Mouse (Mus musculus) kidney, embryonic 16.5 days (tissue): ENCODE measurements around the gene Mrtfb. TPM values are rescaled to one million over a fixed set of nuclear protein-coding genes. Genes with fewer than 3 reads are reported as not detected.

Source experiments
- ATAC-seq: fragments of 200-750 bp; cut with Nextera tagmentation; 2 replicates; pipeline ENCODE4 v1.8.0; 2017; ENCODE audit warnings: moderate TSS enrichment; ENCODE audit not compliant: low FRiP score, low TSS enrichment
- H3K27ac ChIP-seq: fragments of 300-500 bp; sonication (generic); 2 replicates; pipeline ENCODE4 v1.5.1; 2014; ENCODE audit warnings: low read length
- H3K27me3 ChIP-seq: fragments of 300-500 bp; sonication (generic); 2 replicates; pipeline ENCODE4 v1.6.1; 2014; ENCODE audit warnings: low read length, control low read depth, mixed read lengths; ENCODE audit not compliant: insufficient read depth
- H3K36me3 ChIP-seq: fragments of 300-500 bp; sonication (generic); 2 replicates; pipeline ENCODE4 v1.6.1; 2014; ENCODE audit warnings: low read length, control low read depth, mixed read lengths; ENCODE audit not compliant: insufficient read depth
- H3K4me1 ChIP-seq: fragments of 300-500 bp; sonication (generic); 2 replicates; pipeline ENCODE4 v1.6.1; 2014; ENCODE audit warnings: low read length, control low read depth, mixed read lengths; ENCODE audit not compliant: insufficient read depth
- H3K4me2 ChIP-seq: fragments of 300-500 bp; sonication (generic); replicated peaks from 2 replicates; pipeline ENCODE4 v1.6.1; 2014; ENCODE audit warnings: low read depth, low read length
- H3K4me3 ChIP-seq: fragments of 300-500 bp; sonication (generic); 2 replicates; pipeline ENCODE4 v1.5.1; 2014; ENCODE audit warnings: mild to moderate bottlenecking, low read length
- H3K9ac ChIP-seq: fragments of 300-500 bp; sonication (generic); replicated peaks from 2 replicates; pipeline ENCODE4 v1.6.1; 2014; ENCODE audit warnings: low read length
- H3K9me3 ChIP-seq: fragments of 300-500 bp; sonication (generic); 2 replicates; pipeline ENCODE4 v1.6.1; 2016; ENCODE audit warnings: low read length, control low read depth
- WGBS: fragments of 180-500 bp; shearing (Covaris S2); extraction: QIAGEN DNeasy Blood & Tissue Kit; methylation state at CpG from one replicate; pipeline ENCODE4 v1.1.7; 2014; 5-methylcytosine and 5-hydroxymethylcytosine counted together
- polyA plus RNA-seq: library from polyadenylated mRNA; unstranded; fragments of >200 nt; fragmentation: Nextera tagmentation; extraction: Ambion mirVana; gene quantifications from 2 replicates; pipeline ENCODE4 v1.2.1, GENCODE M21; 2015

The Mrtfb gene
- 18.8 and 23.1 TPM in 2 replicates for polyA plus RNA-seq

- Histone ChIP-seq H3K27ac (peak within 1 kb of the TSS; percentile 92), H3K9me3 (no peaks in the 10 kb centered on the region), H3K4me1 (peaks cover 15% of the 10 kb centered on the region), H3K9ac (peak within 1 kb of the TSS; percentile 95), H3K27me3 (no peaks in the 10 kb centered on the region), H3K36me3 (no peaks in the 10 kb centered on the region), H3K4me2 (peak within 1 kb of the TSS; percentile 85), H3K4me3 (peak within 1 kb of the TSS; percentile 75)
- peak; percentile 92 for ATAC-seq
- 1% methylated on average over 43 of the region's 56 CpGs for WGBS
Measured at GRCm38 (mm10) chr16:13255855-13256635, at the start of gene Mrtfb. Gene Mrtfb, plus strand, starts transcription at chr16:13256481.

- no peak overlapping the region for H3K4me3 ChIP-seq
- H3K36me3 ChIP-seq, result no peaks in the 10 kb centered on the region
- no peak overlapping the region for H3K27ac ChIP-seq
- no peaks in the 10 kb centered on the region for H3K27me3 ChIP-seq
- no peak overlapping the region for H3K4me2 ChIP-seq
- 17% methylated on average over 5 of the region's 5 CpGs for WGBS
- no peaks in the 10 kb centered on the region for H3K9me3 ChIP-seq
- H3K9ac ChIP-seq, result no peak overlapping the region
- H3K4me1 ChIP-seq, result peaks cover 14% of the 10 kb centered on the region
- no peak for ATAC-seq
Measured at GRCm38 (mm10) chr16:13207649-13208048, 48.6 kb upstream of the Mrtfb start.

- ATAC-seq, result no peak
- WGBS, result 25% methylated on average over 3 of the region's 3 CpGs
- Histone ChIP-seq H3K4me1 (peaks cover 14% of the 10 kb centered on the region), H3K4me2 (no peak overlapping the region), H3K27me3 (no peaks in the 10 kb centered on the region), H3K27ac (no peak overlapping the region), H3K9me3 (no peaks in the 10 kb centered on the region), H3K36me3 (no peaks in the 10 kb centered on the region), H3K9ac (no peak overlapping the region), H3K4me3 (no peak overlapping the region)
Measured at GRCm38 (mm10) chr16:13208087-13208486, 48.2 kb upstream of the Mrtfb start.

GRCm38 (mm10) chr16:13212781-13213180 lies 43.5 kb upstream of the Mrtfb start:
- Histone ChIP-seq H3K27me3 (no peaks in the 10 kb centered on the region), H3K4me1 (no peaks in the 10 kb centered on the region), H3K4me3 (no peak overlapping the region), H3K4me2 (no peak overlapping the region), H3K9ac (no peak overlapping the region), H3K9me3 (no peaks in the 10 kb centered on the region), H3K36me3 (no peaks in the 10 kb centered on the region), H3K27ac (no peak overlapping the region)
- ATAC-seq, result no peak
- 53% methylated on average over 4 of the region's 4 CpGs for WGBS

- Histone ChIP-seq H3K4me3 (no peak overlapping the region), H3K36me3 (no peaks in the 10 kb centered on the region), H3K4me2 (no peak overlapping the region), H3K27ac (no peak overlapping the region), H3K27me3 (no peaks in the 10 kb centered on the region), H3K9me3 (no peaks in the 10 kb centered on the region), H3K9ac (no peak overlapping the region), H3K4me1 (no peaks in the 10 kb centered on the region)
- ATAC-seq, result peak; percentile 66
- 68% methylated on average over 5 of the region's 5 CpGs for WGBS
Measured at GRCm38 (mm10) chr16:13216116-13216952, 39.9 kb upstream of the Mrtfb start.

- H3K27ac ChIP-seq, result no peak overlapping the region
- no peaks in the 10 kb centered on the region for H3K27me3 ChIP-seq
- no peak overlapping the region for H3K4me2 ChIP-seq
- no peaks in the 10 kb centered on the region for H3K36me3 ChIP-seq
- ATAC-seq, result no peak
- no peaks in the 10 kb centered on the region for H3K9me3 ChIP-seq
- H3K4me1 ChIP-seq, result no peaks in the 10 kb centered on the region
- no peak overlapping the region for H3K4me3 ChIP-seq
- WGBS, result 64% methylated on average over 8 of the region's 8 CpGs
- H3K9ac ChIP-seq, result no peak overlapping the region
Measured at GRCm38 (mm10) chr16:13217951-13218350, 38.3 kb upstream of the Mrtfb start.

- Histone ChIP-seq H3K9ac (no peak overlapping the region), H3K4me2 (no peak overlapping the region), H3K27ac (no peak overlapping the region), H3K36me3 (no peaks in the 10 kb centered on the region), H3K9me3 (no peaks in the 10 kb centered on the region), H3K27me3 (no peaks in the 10 kb centered on the region), H3K4me3 (no peak overlapping the region), H3K4me1 (no peaks in the 10 kb centered on the region)
- 69% methylated on average over 1 of the region's 1 CpGs for WGBS
- ATAC-seq, result no peak
Measured at GRCm38 (mm10) chr16:13221475-13221874, 34.8 kb upstream of the Mrtfb start.

- 80% methylated on average over 7 of the region's 7 CpGs for WGBS
- H3K4me3 ChIP-seq, result no peak overlapping the region
- H3K27me3 ChIP-seq, result no peaks in the 10 kb centered on the region
- H3K27ac ChIP-seq, result 0 out of 2 replicates have a peak overlapping the region, but pooled peaks have one; percentile 81
- H3K9me3 ChIP-seq, result no peaks in the 10 kb centered on the region
- no peak overlapping the region for H3K9ac ChIP-seq
- no peak overlapping the region for H3K4me2 ChIP-seq
- no peaks in the 10 kb centered on the region; the same call in 1 of the 2 replicates for H3K4me1 ChIP-seq
- H3K36me3 ChIP-seq, result no peaks in the 10 kb centered on the region
- no peak for ATAC-seq
Measured at GRCm38 (mm10) chr16:13232043-13232442, 24.2 kb upstream of the Mrtfb start.

GRCm38 (mm10) chr16:13232912-13233802 lies 23.1 kb upstream of the Mrtfb start:
- no peaks in the 10 kb centered on the region for H3K9me3 ChIP-seq
- H3K4me1 ChIP-seq, result no peaks in the 10 kb centered on the region; the same call in 1 of the 2 replicates
- H3K36me3 ChIP-seq, result no peaks in the 10 kb centered on the region
- no peaks in the 10 kb centered on the region for H3K27me3 ChIP-seq
- peak overlapping the region; percentile 81 for H3K27ac ChIP-seq
- WGBS, result 27% methylated on average over 14 of the region's 14 CpGs
- H3K9ac ChIP-seq, result no peak overlapping the region
- ATAC-seq, result peak; percentile 87
- H3K4me2 ChIP-seq, result no peak overlapping the region
- no peak overlapping the region for H3K4me3 ChIP-seq
